Mouse (Mus musculus): ENCODE measurements around the gene Spsb4.

Spsb4 gene

GRCm38 (mm10) chr9:96980037-96980997, 38.3 kb downstream of the Spsb4 start:
- in situ Hi-C loops (cut with MboI, MseI): no loop called here

GRCm38 (mm10) chr9:96979417-96980030, 39.1 kb downstream of the Spsb4 start:
- in situ Hi-C loops (cut with MboI, MseI): no loop called here

- in situ Hi-C loops (cut with MboI, MseI): no loop called here
Measured at GRCm38 (mm10) chr9:96978147-96978782, 40.4 kb downstream of the Spsb4 start.

GRCm38 (mm10) chr9:96977287-96978145, 41.1 kb downstream of the Spsb4 start:
- in situ Hi-C loops (cut with MboI, MseI): no loop called here

GRCm38 (mm10) chr9:96973091-96973490, 45.6 kb downstream of the Spsb4 start:
- in situ Hi-C loops (cut with MboI, MseI): no loop called here

GRCm38 (mm10) chr9:96971625-96972404, 46.8 kb downstream of the Spsb4 start:
- in situ Hi-C loops (cut with MboI, MseI): no loop called here

- in situ Hi-C loops (cut with MboI, MseI): no loop called here
Measured at GRCm38 (mm10) chr9:96967516-96967915, 51.1 kb downstream of the Spsb4 start.

GRCm38 (mm10) chr9:96966465-96966864, 52.2 kb downstream of the Spsb4 start:
- in situ Hi-C loops (cut with MboI, MseI): no loop called here

- in situ Hi-C loops (cut with MboI, MseI): loop anchor here (5.0 kb wide), 1 partner anchor 104 kb away; no protein-coding TSS in a partner anchor
Measured at GRCm38 (mm10) chr9:96963443-96964215, 55.0 kb downstream of the Spsb4 start.

GRCm38 (mm10) chr9:96962714-96963113, 55.9 kb downstream of the Spsb4 start:
- in situ Hi-C loops (cut with MboI, MseI): loop anchor here (5.0 kb wide), 1 partner anchor 105 kb away; no protein-coding TSS in a partner anchor

GRCm38 (mm10) chr9:96961986-96962701, 56.5 kb downstream of the Spsb4 start:
- in situ Hi-C loops (cut with MboI, MseI): loop anchor here (5.0 kb wide), 1 partner anchor 105 kb away; no protein-coding TSS in a partner anchor

- in situ Hi-C loops (cut with MboI, MseI): loop anchor here (5.0 kb wide), 1 partner anchor 106 kb away; no protein-coding TSS in a partner anchor
Measured at GRCm38 (mm10) chr9:96961006-96961405, 57.6 kb downstream of the Spsb4 start.

- in situ Hi-C loops (cut with MboI, MseI): loop anchor here (5.0 kb wide), 1 partner anchor 107 kb away; no protein-coding TSS in a partner anchor
Measured at GRCm38 (mm10) chr9:96960241-96960640, 58.4 kb downstream of the Spsb4 start.

- in situ Hi-C loops (cut with MboI, MseI): no loop called here
Measured at GRCm38 (mm10) chr9:96959469-96959868, 59.2 kb downstream of the Spsb4 start.

- in situ Hi-C loops (cut with MboI, MseI): no loop called here
Measured at GRCm38 (mm10) chr9:96958009-96958615, 60.5 kb downstream of the Spsb4 start.

- in situ Hi-C loops (cut with MboI, MseI): no loop called here
Measured at GRCm38 (mm10) chr9:96957298-96957865, 61.3 kb downstream of the Spsb4 start.

- in situ Hi-C loops (cut with MboI, MseI): no loop called here
Measured at GRCm38 (mm10) chr9:96956646-96957297, 61.9 kb downstream of the Spsb4 start.

Measured in T-helper 1 cell (primary cell).